Mouse (Mus musculus) macrophage (primary cell): ENCODE results near the gene Pmis2. TPM values are rescaled to one million over a fixed set of nuclear protein-coding genes. Genes with fewer than 3 reads are reported as not detected.

Source experiments
- H3K27ac ChIP-seq: fragments of 350-480 bp; formaldehyde crosslinking; 2 replicates; pipeline ENCODE4 v1.9.0; 2021
- H3K36me3 ChIP-seq: fragments of 350-480 bp; formaldehyde crosslinking; 2 replicates; pipeline ENCODE4 v1.9.0; 2021; ENCODE audit errors: inconsistent target
- H3K4me3 ChIP-seq: fragments of 350-480 bp; formaldehyde crosslinking; 2 replicates; pipeline ENCODE4 v1.9.0; 2021; ENCODE audit errors: inconsistent target
- H3K79me2 ChIP-seq: fragments of 350-480 bp; formaldehyde crosslinking; 2 replicates; pipeline ENCODE4 v1.9.0; 2021; ENCODE audit errors: inconsistent target
- WGBS: methylation state at CpG from one replicate; pipeline ENCODE4 v1.1.7; 2026; ENCODE audit warnings: inconsistent platforms; ENCODE audit not compliant: missing documents; 5-methylcytosine and 5-hydroxymethylcytosine counted together
- polyA plus RNA-seq: library from polyadenylated mRNA; stranded (reverse); fragments of 250-400 nt; gene quantifications from 3 replicates; pipeline ENCODE4 v1.2.4, GENCODE M21; 2018; ENCODE audit warnings: inconsistent platforms
- total RNA-seq, 78 experiments: library from RNA; depleted of rRNA; stranded (reverse); fragments of 250-400 nt; gene quantifications; 1 replicate in 9 of 78; 2 replicates in 24 of 78; 3 replicates in 43 of 78; 4 replicates in 2 of 78; pipeline ENCODE4 v1.2.4; 2018; ENCODE audit warnings: inconsistent platforms in 56 of 78

The Pmis2 gene
- not detected for total RNA-seq (2018; cell fraction: chromatin; rRNA removed)
- total RNA-seq (2018; cell fraction: cytosol; rRNA removed) = not detected
- total RNA-seq (2018; cell fraction: nucleus; rRNA removed) = not detected
- polyA plus RNA-seq = not detected in 3 replicates

- Histone ChIP-seq H3K79me2 (no peaks in the 10 kb centered on the region), H3K36me3 (no peaks in the 10 kb centered on the region), H3K4me3 (no peak within 1 kb of the TSS), H3K27ac (no peak within 1 kb of the TSS)
- WGBS = 71% methylated on average over 9 of the region's 9 CpGs
Observed at GRCm38 (mm10) chr7:30671480-30671879, at the start of gene Pmis2. Pmis2 (minus strand) TSS chr7:30671605.

- Histone ChIP-seq H3K4me3 (no peak overlapping the region), H3K27ac (no peak overlapping the region), H3K79me2 (no peaks in the 10 kb centered on the region), H3K36me3 (no peaks in the 10 kb centered on the region)
- 92% methylated on average over 5 of the region's 5 CpGs for WGBS
Observed at GRCm38 (mm10) chr7:30719669-30720068, 48.3 kb upstream of the Pmis2 start.

GRCm38 (mm10) chr7:30717716-30718046, 46.3 kb upstream of the Pmis2 start:
- no peak overlapping the region for H3K4me3 ChIP-seq
- WGBS = 39% methylated on average over 12 of the region's 14 CpGs
- no peaks in the 10 kb centered on the region for H3K36me3 ChIP-seq
- no peak overlapping the region for H3K27ac ChIP-seq
- no peaks in the 10 kb centered on the region for H3K79me2 ChIP-seq

GRCm38 (mm10) chr7:30717006-30717715, 45.8 kb upstream of the Pmis2 start:
- Histone ChIP-seq H3K36me3 (no peaks in the 10 kb centered on the region), H3K27ac (no peak overlapping the region), H3K4me3 (no peak overlapping the region), H3K79me2 (no peaks in the 10 kb centered on the region)
- WGBS = 7% methylated on average over 43 of the region's 43 CpGs

- 90% methylated on average over 3 of the region's 3 CpGs for WGBS
- H3K27ac ChIP-seq = no peak within 1 kb of the TSS
- no peak within 1 kb of the TSS for H3K4me3 ChIP-seq
- no peaks in the 10 kb centered on the region for H3K36me3 ChIP-seq
- no peaks in the 10 kb centered on the region for H3K79me2 ChIP-seq
Observed at GRCm38 (mm10) chr7:30711942-30712341, 40.5 kb upstream of the Pmis2 start, which contains the start of gene Atp4a. Atp4a (plus strand) TSS chr7:30712209.

GRCm38 (mm10) chr7:30707441-30707840, 36.0 kb upstream of the Pmis2 start:
- no peak overlapping the region for H3K27ac ChIP-seq
- no peaks in the 10 kb centered on the region for H3K36me3 ChIP-seq
- 100% methylated on average over 1 of the region's 1 CpGs for WGBS
- no peak overlapping the region for H3K4me3 ChIP-seq
- H3K79me2 ChIP-seq = no peaks in the 10 kb centered on the region

- no peak overlapping the region for H3K4me3 ChIP-seq
- H3K79me2 ChIP-seq = no peaks in the 10 kb centered on the region
- WGBS = 88% methylated on average over 8 of the region's 8 CpGs
- no peak overlapping the region for H3K27ac ChIP-seq
- no peaks in the 10 kb centered on the region for H3K36me3 ChIP-seq
Observed at GRCm38 (mm10) chr7:30706214-30706882, 34.9 kb upstream of the Pmis2 start.

GRCm38 (mm10) chr7:30698589-30698988, 27.2 kb upstream of the Pmis2 start, which contains the start of gene 2200002J24Rik:
2200002J24Rik (plus strand) TSS chr7:30698926.
- H3K79me2 ChIP-seq = no peaks in the 10 kb centered on the region
- no peaks in the 10 kb centered on the region for H3K36me3 ChIP-seq
- peak within 1 kb of the TSS; percentile 12; the same call in 1 of the 2 replicates for H3K27ac ChIP-seq
- H3K4me3 ChIP-seq = no peak within 1 kb of the TSS
- WGBS = 79% methylated on average over 9 of the region's 9 CpGs

GRCm38 (mm10) chr7:30698101-30698500, 26.7 kb upstream of the Pmis2 start:
- H3K4me3 ChIP-seq = no peak overlapping the region
- H3K79me2 ChIP-seq = no peaks in the 10 kb centered on the region
- WGBS = 0% methylated on average over 5 of the region's 5 CpGs
- H3K36me3 ChIP-seq = no peaks in the 10 kb centered on the region
- peak overlapping the region; percentile 12; the same call in 1 of the 2 replicates for H3K27ac ChIP-seq

GRCm38 (mm10) chr7:30688325-30688724, 16.9 kb upstream of the Pmis2 start:
- H3K36me3 ChIP-seq = no peaks in the 10 kb centered on the region
- 90% methylated on average over 5 of the region's 6 CpGs for WGBS
- no peak overlapping the region for H3K27ac ChIP-seq
- H3K4me3 ChIP-seq = no peak overlapping the region
- no peaks in the 10 kb centered on the region for H3K79me2 ChIP-seq

GRCm38 (mm10) chr7:30683425-30683824, 12.0 kb upstream of the Pmis2 start:
- 38% methylated on average over 2 of the region's 2 CpGs for WGBS
- Histone ChIP-seq H3K36me3 (no peaks in the 10 kb centered on the region), H3K27ac (no peak overlapping the region), H3K4me3 (no peak overlapping the region), H3K79me2 (no peaks in the 10 kb centered on the region)

- Histone ChIP-seq H3K79me2 (no peaks in the 10 kb centered on the region), H3K36me3 (no peaks in the 10 kb centered on the region), H3K27ac (no peak overlapping the region), H3K4me3 (no peak overlapping the region)
- WGBS = 84% methylated on average over 5 of the region's 5 CpGs
Observed at GRCm38 (mm10) chr7:30681897-30682296, 10.5 kb upstream of the Pmis2 start.

- 80% methylated on average over 4 of the region's 5 CpGs for WGBS
- H3K79me2 ChIP-seq = no peaks in the 10 kb centered on the region
- H3K27ac ChIP-seq = no peak overlapping the region
- H3K4me3 ChIP-seq = no peak overlapping the region
- no peaks in the 10 kb centered on the region for H3K36me3 ChIP-seq
Observed at GRCm38 (mm10) chr7:30678263-30678975, 7.0 kb upstream of the Pmis2 start.

- 58% methylated on average over 3 of the region's 3 CpGs for WGBS
- no peaks in the 10 kb centered on the region for H3K36me3 ChIP-seq
Observed at GRCm38 (mm10) chr7:30669229-30669628, 2.2 kb downstream of the Pmis2 start.

GRCm38 (mm10) chr7:30665321-30665720, 6.1 kb downstream of the Pmis2 start:
- WGBS = 7% methylated on average over 11 of the region's 11 CpGs
- H3K36me3 ChIP-seq = no peaks in the 10 kb centered on the region
- H3K27ac ChIP-seq = no peak overlapping the region
- H3K4me3 ChIP-seq = peak overlapping the region; percentile 90
- H3K79me2 ChIP-seq = no peaks in the 10 kb centered on the region; the same call in 1 of the 2 replicates

More at GRCm38 (mm10) chr7:30669229-30669628, 2.2 kb downstream of the Pmis2 start:
- Histone ChIP-seq H3K79me2 (no peaks in the 10 kb centered on the region; the same call in 1 of the 2 replicates), H3K4me3 (no peak overlapping the region), H3K27ac (no peak overlapping the region)
